Mouse (Mus musculus) olfactory bulb, adult 2 months (tissue): ENCODE results near the gene Fgfr2.

Source experiments
- CTCF ChIP-seq: fragments of 200-500 bp; IDR thresholded peaks from 2 replicates; pipeline ENCODE4 v1.5.1; 2012; ENCODE audit warnings: low read depth, mild to moderate bottlenecking, low read length, moderate library complexity; ENCODE audit not compliant: insufficient read depth
- POLR2A ChIP-seq: fragments of 200-500 bp; IDR thresholded peaks from 2 replicates; pipeline ENCODE4 v1.6.1; 2012; ENCODE audit warnings: mild to moderate bottlenecking, low read depth, low read length, moderate library complexity; ENCODE audit not compliant: insufficient read depth

DNA sequence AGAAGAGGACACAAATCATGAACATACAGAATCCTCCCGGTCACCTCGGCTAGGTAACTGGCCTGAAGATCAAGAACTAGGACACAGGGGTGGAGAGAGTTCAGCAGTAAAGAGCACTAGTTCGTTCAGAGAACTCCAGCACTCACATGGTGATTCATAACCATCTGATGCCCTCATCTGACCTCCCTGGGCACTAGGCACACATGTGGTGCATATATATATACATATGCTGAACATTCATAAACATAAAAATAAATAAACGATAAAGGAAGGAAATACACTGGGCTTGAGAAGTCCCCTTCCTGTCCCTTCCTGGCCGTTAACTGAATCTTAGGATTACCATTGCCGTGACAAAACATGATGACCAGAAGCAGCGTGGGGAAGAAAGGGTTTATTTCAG is 230.3 kb downstream of the Fgfr2 start:
- TF ChIP-seq CTCF (no peak), POLR2A (no peak)
